Mouse (Mus musculus) E14TG2a.4 (cell line): ENCODE data around the gene Gucy2d.

Experiments used
- CTCF ChIP-seq: conservative IDR thresholded peaks from 2 replicates; pipeline ENCODE4 v1.5.1; 2014; ENCODE audit warnings: low read length
- NANOG ChIP-seq: IDR thresholded peaks from 2 replicates; pipeline ENCODE4 v1.6.1; 2014; ENCODE audit warnings: borderline replicate concordance, low read length, mixed read lengths

- TF ChIP-seq CTCF (peak; percentile 55), NANOG (no peak)
Measured at GRCm38 (mm10) chr7:98430785-98431184, 9.4 kb upstream of the Gucy2d start.
